Mouse (Mus musculus): Measurements from ENCODE around the gene Rps6ka3. TPM values are rescaled to one million over a fixed set of nuclear protein-coding genes. Genes with fewer than 3 reads are reported as not detected.

Gene Rps6ka3
- polyA plus RNA-seq, 1 experiment: not detected

DNA sequence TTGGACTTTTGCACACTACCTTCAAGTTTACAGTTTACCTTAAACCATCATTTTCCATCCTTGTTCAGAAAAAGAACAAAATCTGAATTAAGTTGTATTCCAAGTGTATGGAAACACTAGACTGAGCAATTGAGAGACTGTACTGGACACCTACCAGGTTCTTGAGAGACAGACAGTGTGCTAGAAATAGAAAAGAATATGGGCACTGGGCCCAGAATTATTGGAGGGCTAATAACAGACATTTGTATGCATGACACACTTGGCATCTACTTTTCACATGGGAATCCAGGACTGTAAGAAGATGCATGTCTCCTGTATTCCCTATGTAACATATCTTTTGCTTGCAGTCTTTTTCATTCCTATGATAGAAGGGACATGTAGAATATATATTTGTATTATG lies 178.8 kb downstream of the Rps6ka3 start:
- Histone ChIP-seq H3K4me3 (ENCODE audit: insufficient read depth, low read depth, low read length) (no peak overlapping the region), H3K4me1 (ENCODE audit: control insufficient read depth, insufficient read depth, low read length) (no peaks in the 10 kb centered on the region), H3K27ac (ENCODE audit: insufficient read depth, low read depth, low read length) (no peak overlapping the region)
- TF ChIP-seq CTCF (IDR thresholded peaks at IDR 0.05; ENCODE audit: insufficient read depth, low read depth, low read length): no peak
- no peak for TF ChIP-seq POLR2A (IDR thresholded peaks at IDR 0.05; ENCODE audit: insufficient read depth, low read depth, low read length)

DNA sequence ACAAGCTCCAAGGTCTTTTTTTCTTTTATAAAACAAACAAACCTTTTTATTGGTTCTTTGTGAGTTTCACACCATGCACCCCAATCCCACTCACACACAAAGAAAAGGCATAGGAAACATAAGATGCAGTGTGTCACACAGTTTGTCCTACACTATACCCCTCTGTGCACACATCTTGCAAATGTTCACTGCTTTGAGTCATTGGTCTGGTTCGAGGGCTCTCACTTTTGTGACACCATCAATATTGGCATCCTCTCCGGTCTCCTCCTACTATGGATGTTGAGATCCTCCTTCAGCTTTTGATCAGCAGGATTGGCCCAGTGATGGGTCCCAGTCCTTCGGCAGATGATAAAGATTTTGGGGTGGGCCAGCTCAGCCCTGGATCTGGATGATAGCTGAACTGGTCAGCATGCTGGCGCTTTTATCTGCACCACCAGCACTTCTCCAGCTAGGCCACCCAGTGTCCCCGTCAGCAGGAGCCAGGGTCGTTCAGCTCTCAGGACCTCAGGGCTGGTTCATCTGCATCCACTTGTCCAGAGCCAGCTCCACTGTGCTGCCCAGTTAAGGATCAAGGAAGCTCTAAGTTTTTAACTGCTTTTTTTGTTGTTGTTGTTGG lies 180.3 kb downstream of the Rps6ka3 start:
- Histone ChIP-seq H3K4me3 (ENCODE audit: insufficient read depth, low read depth, low read length) (no peak overlapping the region), H3K27ac (ENCODE audit: insufficient read depth, low read depth, low read length) (no peak overlapping the region), H3K4me1 (ENCODE audit: control insufficient read depth, insufficient read depth, low read length) (no peaks in the 10 kb centered on the region)
- TF ChIP-seq CTCF (IDR thresholded peaks at IDR 0.05; ENCODE audit: insufficient read depth, low read depth, low read length): no peak
- no peak for TF ChIP-seq POLR2A (IDR thresholded peaks at IDR 0.05; ENCODE audit: insufficient read depth, low read depth, low read length)
- 82% methylated on average over 6 of the region's 6 CpGs for WGBS

DNA sequence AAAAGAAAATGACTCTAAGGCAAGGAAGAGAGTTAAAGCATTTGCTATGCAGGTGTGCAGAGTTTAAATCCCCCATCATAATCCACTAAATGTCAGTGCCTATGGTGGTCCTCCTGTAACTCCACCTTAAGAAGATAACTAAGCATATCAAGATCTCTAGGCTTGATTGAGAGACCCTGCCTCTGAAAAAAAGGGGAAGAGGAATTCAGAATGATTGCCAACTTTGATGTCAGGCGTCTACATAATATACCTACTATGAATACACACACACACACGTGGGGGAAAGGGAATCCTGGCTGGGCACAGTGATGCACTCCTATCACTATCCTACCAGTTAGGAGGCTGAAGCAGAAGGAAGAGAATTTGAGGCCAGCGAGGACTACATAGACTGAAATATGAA lies 181.1 kb downstream of the Rps6ka3 start:
- H3K4me3 ChIP-seq (ENCODE audit: insufficient read depth, low read depth, low read length): no peak overlapping the region
- 71% methylated on average over 3 of the region's 3 CpGs for WGBS
- TF ChIP-seq CTCF (IDR thresholded peaks at IDR 0.05; ENCODE audit: insufficient read depth, low read depth, low read length) (no peak), POLR2A (IDR thresholded peaks at IDR 0.05; ENCODE audit: insufficient read depth, low read depth, low read length) (no peak)

DNA sequence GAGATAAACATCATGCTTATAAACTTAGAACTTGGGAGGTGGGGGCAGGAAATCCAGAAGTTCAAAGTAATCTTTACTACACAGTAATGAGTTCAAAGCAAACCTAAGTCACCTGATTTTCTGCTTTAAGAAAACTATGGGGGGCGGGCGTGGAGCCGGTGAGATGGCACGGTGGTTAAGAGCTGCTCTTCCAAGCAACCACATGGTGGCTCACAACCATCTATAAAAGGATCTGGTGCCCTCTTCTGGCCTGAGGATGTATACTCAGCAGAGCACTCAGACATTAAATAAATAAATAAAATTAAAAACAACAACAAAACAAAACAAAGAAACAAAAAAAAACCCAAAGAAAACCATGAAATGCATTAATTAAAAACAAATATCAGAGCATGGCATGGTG lies 199.1 kb downstream of the Rps6ka3 start:
- no peak overlapping the region for H3K4me3 ChIP-seq (ENCODE audit: insufficient read depth, low read depth, low read length)
- no peaks in the 10 kb centered on the region for H3K4me1 ChIP-seq (ENCODE audit: control insufficient read depth, insufficient read depth, low read length)
- WGBS: 15% methylated on average over 4 of the region's 4 CpGs
- TF ChIP-seq CTCF (IDR thresholded peaks at IDR 0.05; ENCODE audit: insufficient read depth, low read depth, low read length) (no peak), POLR2A (IDR thresholded peaks at IDR 0.05; ENCODE audit: insufficient read depth, low read depth, low read length) (no peak)
- H3K27ac ChIP-seq (ENCODE audit: insufficient read depth, low read depth, low read length): no peak overlapping the region

More for the DNA sequence above, 181.1 kb downstream of the Rps6ka3 start:
- Histone ChIP-seq H3K4me1 (ENCODE audit: control insufficient read depth, insufficient read depth, low read length) (no peaks in the 10 kb centered on the region), H3K27ac (ENCODE audit: insufficient read depth, low read depth, low read length) (no peak overlapping the region)

DNA sequence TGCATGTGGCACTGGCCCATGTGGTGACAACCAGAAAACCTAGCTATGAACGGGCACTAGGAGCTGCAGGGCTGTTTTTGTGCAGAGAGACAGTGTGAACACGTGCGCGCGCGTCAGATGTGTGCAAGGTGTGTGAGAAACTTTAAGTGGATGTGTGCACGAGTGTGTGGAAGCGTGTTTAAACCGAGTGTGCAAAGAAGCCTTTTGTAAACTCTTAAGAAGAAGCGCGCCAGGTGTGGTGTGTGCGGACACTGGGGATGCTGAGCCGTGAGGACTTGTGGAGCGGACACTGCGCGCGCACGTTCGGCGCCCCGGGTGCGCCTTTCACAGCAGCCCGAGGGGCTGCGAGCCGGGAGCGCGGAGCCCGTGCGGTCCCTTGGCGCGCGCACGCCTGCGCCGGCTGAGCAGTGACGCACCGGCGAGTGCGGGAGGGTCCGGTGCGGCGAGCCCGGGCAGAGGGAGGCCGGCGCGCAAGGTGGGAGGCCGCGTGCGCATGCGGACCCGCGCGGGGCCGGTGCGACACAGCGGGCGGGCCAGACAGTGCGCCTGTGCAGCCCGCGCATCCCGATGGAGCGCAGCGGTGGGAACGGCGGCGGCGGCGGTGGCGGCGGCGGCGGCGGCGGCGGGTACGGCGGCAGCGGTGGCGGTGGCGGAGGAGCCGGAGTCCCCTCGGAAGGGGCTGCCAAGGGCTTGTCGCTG lies 204.2 kb downstream of the Rps6ka3 start, which contains the start of gene Map7d2:
TSS of gene Map7d2 (plus strand) at position 443 of the 699 bp plus-strand sequence.
- no peak within 1 kb of the TSS for H3K27ac ChIP-seq (ENCODE audit: insufficient read depth, low read depth, low read length)
- H3K4me3 ChIP-seq (ENCODE audit: insufficient read depth, low read depth, low read length): peak within 1 kb of the TSS; percentile 55
- 38% methylated on average over 70 of the region's 83 CpGs for WGBS
- no peaks in the 10 kb centered on the region for H3K4me1 ChIP-seq (ENCODE audit: control insufficient read depth, insufficient read depth, low read length)
- TF ChIP-seq CTCF (IDR thresholded peaks at IDR 0.05; ENCODE audit: insufficient read depth, low read depth, low read length) (no peak), POLR2A (IDR thresholded peaks at IDR 0.05; ENCODE audit: insufficient read depth, low read depth, low read length) (peak; percentile 35; the same call in 1 of the 2 replicates)

DNA sequence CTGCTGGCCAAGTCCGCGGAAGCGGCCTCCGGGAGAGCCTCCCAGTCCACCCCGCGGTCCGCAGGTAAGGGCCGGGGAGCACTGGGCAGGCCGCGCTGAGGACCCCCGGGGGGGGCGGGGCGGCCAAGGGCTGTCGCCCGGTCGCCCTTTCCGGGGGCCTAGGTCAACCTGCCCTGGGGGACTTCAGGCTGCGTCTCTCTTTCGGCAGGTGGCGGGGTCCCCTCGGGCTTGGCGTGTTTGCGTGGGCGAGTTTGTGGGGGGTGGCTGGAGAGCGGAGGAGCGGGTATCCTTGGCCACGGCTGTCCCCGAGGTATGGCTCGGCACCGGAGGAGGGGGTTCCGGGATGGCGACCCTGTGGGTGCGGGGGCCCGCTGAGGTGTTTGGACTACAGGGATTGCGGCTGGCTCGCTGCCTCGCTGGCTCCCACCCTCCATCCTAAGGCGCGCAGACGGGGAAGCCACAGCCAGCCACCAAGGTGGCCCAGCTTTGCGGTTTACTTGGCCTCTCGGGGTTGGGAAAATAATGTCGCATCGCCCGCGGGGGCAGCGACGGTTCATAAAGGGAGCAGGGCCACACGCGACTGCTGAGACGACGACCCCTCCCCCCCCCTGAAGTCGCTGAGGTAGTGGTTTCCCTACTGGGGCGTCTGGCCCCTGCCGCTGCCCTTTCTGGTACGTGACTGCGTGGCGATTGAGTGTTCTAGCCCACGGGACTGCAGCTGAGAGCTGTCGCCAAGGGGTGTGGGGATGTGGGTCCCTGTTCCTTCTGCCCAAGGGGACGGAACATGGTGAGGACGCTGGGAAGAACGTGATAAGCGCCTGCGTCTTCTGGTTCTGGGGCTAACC lies 204.9 kb downstream of the Rps6ka3 start:
- TF ChIP-seq POLR2A (IDR thresholded peaks at IDR 0.05; ENCODE audit: insufficient read depth, low read depth, low read length) (no peak), CTCF (IDR thresholded peaks at IDR 0.05; ENCODE audit: insufficient read depth, low read depth, low read length) (no peak)
- Histone ChIP-seq H3K4me3 (ENCODE audit: insufficient read depth, low read depth, low read length) (peak overlapping the region; percentile 55), H3K4me1 (ENCODE audit: control insufficient read depth, insufficient read depth, low read length) (no peaks in the 10 kb centered on the region), H3K27ac (ENCODE audit: insufficient read depth, low read depth, low read length) (no peak overlapping the region)
- 17% methylated on average over 61 of the region's 65 CpGs for WGBS

Other genes with a start within 250 kb of the Rps6ka3 start
- 58.7 TPM in 1 of 2 replicates, not detected in the other for gene Eif1ax, start 161.9 kb downstream of the Rps6ka3 start, polyA plus RNA-seq (2012; ENCODE audit: insufficient read depth, insufficient read length, low replicate concordance, missing spikeins)
- 236 TPM in 1 of 2 replicates, not detected in the other for gene Map7d2, start 204.3 kb downstream of the Rps6ka3 start, polyA plus RNA-seq (2012; ENCODE audit: insufficient read depth, insufficient read length, low replicate concordance, missing spikeins)